Mouse (Mus musculus) forebrain, postnatal 0 days (tissue): ENCODE measurements around the gene Col8a2. TPM values are rescaled to one million over a fixed set of nuclear protein-coding genes. Genes with fewer than 3 reads are reported as not detected.

ENCODE experiments used
- ATAC-seq: fragments of 200-750 bp; cut with Nextera tagmentation; 2 replicates; pipeline ENCODE4 v1.8.0; 2017; ENCODE audit warnings: mild to moderate bottlenecking, moderate library complexity
- DNase-seq: peaks from one replicate; pipeline ENCODE4 v3.0.0-alpha.2; 2015
- H3K27ac ChIP-seq: fragments of 300-500 bp; sonication (generic); 2 replicates; pipeline ENCODE4 v1.5.1; 2014; ENCODE audit warnings: low read depth, mild to moderate bottlenecking, antibody characterized with exemption, low read length, moderate library complexity, mixed read lengths
- H3K27me3 ChIP-seq: fragments of 300-500 bp; sonication (generic); 2 replicates; pipeline ENCODE4 v1.6.1; 2014; ENCODE audit warnings: mild to moderate bottlenecking, low read length, mixed read lengths; ENCODE audit not compliant: insufficient read depth
- H3K36me3 ChIP-seq: fragments of 300-500 bp; sonication (generic); 2 replicates; pipeline ENCODE4 v1.6.1; 2014; ENCODE audit warnings: mild to moderate bottlenecking, moderate library complexity; ENCODE audit not compliant: insufficient read depth
- H3K4me1 ChIP-seq: fragments of 300-500 bp; sonication (generic); 2 replicates; pipeline ENCODE4 v1.6.1; 2014; ENCODE audit warnings: antibody characterized with exemption; ENCODE audit not compliant: insufficient read depth
- H3K4me2 ChIP-seq: fragments of 300-500 bp; sonication (generic); 2 replicates; pipeline ENCODE4 v1.6.1; 2014; ENCODE audit warnings: low read depth, mild to moderate bottlenecking, moderate library complexity
- H3K4me3 ChIP-seq: fragments of 300-500 bp; sonication (generic); 2 replicates; pipeline ENCODE4 v1.5.1; 2014; ENCODE audit warnings: low read depth, low read length, mixed read lengths
- H3K9ac ChIP-seq: fragments of 300-500 bp; sonication (generic); 2 replicates; pipeline ENCODE4 v1.6.1; 2014; ENCODE audit warnings: mild to moderate bottlenecking
- H3K9me3 ChIP-seq: fragments of 300-500 bp; sonication (generic); 2 replicates; pipeline ENCODE4 v1.6.1; 2016; ENCODE audit warnings: low read length
- CTCF ChIP-seq: sonication (generic); IDR thresholded peaks from 2 replicates; pipeline ENCODE4 v1.5.1; 2016; ENCODE audit warnings: antibody characterized with exemption, control low read depth, low read depth
- WGBS: fragments of 180-500 bp; shearing (Covaris S2); extraction: QIAGEN DNeasy Blood & Tissue Kit; methylation state at CpG from one replicate; pipeline ENCODE4 v1.1.7; 2014; 5-methylcytosine and 5-hydroxymethylcytosine counted together
- polyA plus RNA-seq: library from polyadenylated mRNA; unstranded; fragments of >200 nt; fragmentation: Nextera tagmentation; extraction: Ambion mirVana; gene quantifications from 2 replicates; pipeline ENCODE4 v1.2.1, GENCODE M21; 2015
- total RNA-seq: library from RNA; depleted of rRNA; stranded (reverse); fragments of >200 nt; gene quantifications from 2 replicates; pipeline ENCODE4 v1.2.3, GENCODE M21; 2014; rRNA removed

Gene Col8a2
- total and polyA plus RNA-seq, 2 experiments from 2014 or later, result 3.0 to 11.6 TPM

GRCm38 (mm10) chr4:126330295-126330694 is 43.7 kb downstream of the Col8a2 start:
- Histone ChIP-seq H3K4me3 (no peak overlapping the region), H3K27ac (no peak overlapping the region), H3K9me3 (no peaks in the 10 kb centered on the region), H3K9ac (no peak overlapping the region), H3K4me1 (no peaks in the 10 kb centered on the region), H3K36me3 (peaks cover 3% of the 10 kb centered on the region; the same call in 1 of the 2 replicates), H3K4me2 (no peak overlapping the region), H3K27me3 (no peaks in the 10 kb centered on the region)
- ATAC-seq, result no peak
- no peak for DNase-seq
- TF ChIP-seq CTCF, result no peak
- WGBS, result 90% methylated on average over 4 of the region's 4 CpGs

DNA sequence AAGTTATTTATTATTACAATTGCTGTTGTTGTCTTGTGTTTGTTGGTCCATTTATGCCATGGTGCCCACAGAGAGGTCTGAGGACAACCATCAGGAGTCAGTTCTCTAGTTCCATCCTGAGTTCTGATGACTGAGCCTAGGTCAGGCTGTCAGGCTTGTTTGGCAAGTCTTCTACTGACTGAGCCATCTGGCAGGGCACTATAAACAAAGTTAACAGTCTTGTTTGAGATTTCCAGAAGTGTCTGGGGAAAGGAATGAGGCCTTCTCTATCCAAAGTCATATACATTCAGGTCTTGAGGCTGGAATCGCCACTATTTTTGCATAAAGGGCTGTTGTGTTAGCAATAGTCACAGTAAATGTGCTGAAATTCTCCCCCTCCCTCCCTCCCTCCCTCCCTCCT is 45.2 kb downstream of the Col8a2 start:
- H3K36me3 ChIP-seq, result peaks cover 3% of the 10 kb centered on the region; the same call in 1 of the 2 replicates
- no peak overlapping the region for H3K9ac ChIP-seq
- WGBS, result 76% methylated on average over 1 of the region's 1 CpGs
- no peaks in the 10 kb centered on the region for H3K27me3 ChIP-seq
- TF ChIP-seq CTCF, result no peak
- H3K4me3 ChIP-seq, result no peak overlapping the region
- no peak for ATAC-seq
- no peak overlapping the region for H3K27ac ChIP-seq
- H3K4me2 ChIP-seq, result no peak overlapping the region
- DNase-seq, result no peak
- H3K9me3 ChIP-seq, result no peaks in the 10 kb centered on the region
- no peaks in the 10 kb centered on the region for H3K4me1 ChIP-seq

- H3K27me3 ChIP-seq, result no peaks in the 10 kb centered on the region
- H3K4me2 ChIP-seq, result no peak overlapping the region
- H3K9me3 ChIP-seq, result no peaks in the 10 kb centered on the region
- no peak for DNase-seq
- H3K4me1 ChIP-seq, result no peaks in the 10 kb centered on the region
- H3K36me3 ChIP-seq, result peaks cover 3% of the 10 kb centered on the region; the same call in 1 of the 2 replicates
- peak; percentile 35; the same call in 1 of the 2 replicates for TF ChIP-seq CTCF
- H3K4me3 ChIP-seq, result no peak overlapping the region
- WGBS, result 47% methylated on average over 3 of the region's 3 CpGs
- H3K9ac ChIP-seq, result no peak overlapping the region
- no peak for ATAC-seq
- no peak overlapping the region for H3K27ac ChIP-seq
Measured at GRCm38 (mm10) chr4:126332358-126332757, 45.8 kb downstream of the Col8a2 start.

GRCm38 (mm10) chr4:126339461-126339860 is 52.9 kb downstream of the Col8a2 start:
- WGBS, result 65% methylated on average over 4 of the region's 4 CpGs
- no peak for DNase-seq

DNA sequence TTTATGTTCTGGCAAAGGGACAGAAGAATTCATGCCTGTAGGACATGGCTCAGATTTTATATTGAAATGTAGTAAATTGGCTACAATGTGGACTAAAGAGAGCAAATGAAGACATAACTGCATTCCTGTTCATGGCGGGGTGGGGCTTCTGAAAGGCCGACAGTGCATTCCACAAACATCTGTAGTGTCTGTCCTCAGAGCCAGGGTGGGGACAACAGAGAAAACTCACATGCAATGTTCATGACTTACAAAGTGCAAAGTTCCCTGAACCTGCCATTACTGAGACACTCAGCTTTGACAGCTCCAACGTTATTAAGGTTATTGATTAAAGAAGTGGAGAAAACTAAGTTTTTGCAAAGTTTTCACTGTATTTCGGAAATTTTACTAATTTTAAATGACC is 56.9 kb downstream of the Col8a2 start:
- Histone ChIP-seq H3K27ac (no peak overlapping the region), H3K4me1 (no peaks in the 10 kb centered on the region), H3K9ac (no peak overlapping the region), H3K36me3 (peaks cover 23% of the 10 kb centered on the region), H3K4me3 (no peak overlapping the region), H3K27me3 (no peaks in the 10 kb centered on the region), H3K4me2 (no peak overlapping the region), H3K9me3 (no peaks in the 10 kb centered on the region)
- no peak for TF ChIP-seq CTCF
- ATAC-seq (no peak), DNase-seq (no peak)
- WGBS, result 88% methylated on average over 4 of the region's 4 CpGs

More at GRCm38 (mm10) chr4:126339461-126339860, 52.9 kb downstream of the Col8a2 start:
- no peak for ATAC-seq
- Histone ChIP-seq H3K36me3 (0 out of 2 replicates have a peak, but pooled peaks cover 2% of the 10 kb centered on the region), H3K4me2 (no peak overlapping the region), H3K27ac (no peak overlapping the region), H3K9me3 (no peaks in the 10 kb centered on the region), H3K4me1 (no peaks in the 10 kb centered on the region), H3K27me3 (no peaks in the 10 kb centered on the region), H3K4me3 (no peak overlapping the region), H3K9ac (no peak overlapping the region)
- no peak for TF ChIP-seq CTCF

- H3K27ac ChIP-seq, result no peak overlapping the region
- H3K4me1 ChIP-seq, result no peaks in the 10 kb centered on the region
- H3K9ac ChIP-seq, result no peak overlapping the region
- DNase-seq, result no peak
- ATAC-seq, result no peak
- no peaks in the 10 kb centered on the region for H3K27me3 ChIP-seq
- no peak overlapping the region for H3K4me2 ChIP-seq
- no peak overlapping the region for H3K4me3 ChIP-seq
- WGBS, result 96% methylated on average over 1 of the region's 1 CpGs
- no peaks in the 10 kb centered on the region for H3K9me3 ChIP-seq
- peaks cover 25% of the 10 kb centered on the region for H3K36me3 ChIP-seq
- TF ChIP-seq CTCF, result no peak
Measured at GRCm38 (mm10) chr4:126360069-126360468, 73.5 kb downstream of the Col8a2 start.

Other genes with a start within 250 kb of the Col8a2 start
- gene Mrps15, start 239.9 kb upstream of the Col8a2 start, total RNA-seq, result 52.1 and 58.2 TPM in 2 replicates
- 116 and 120 TPM in 2 replicates for gene Mrps15, start 239.9 kb upstream of the Col8a2 start, polyA plus RNA-seq
- gene Oscp1, start 228.2 kb upstream of the Col8a2 start, total RNA-seq, result 30.8 and 32.8 TPM in 2 replicates
- 37.4 and 43.7 TPM in 2 replicates for gene Oscp1, start 228.2 kb upstream of the Col8a2 start, polyA plus RNA-seq
- gene Lsm10, start 190.2 kb upstream of the Col8a2 start, total RNA-seq, result 36.1 and 37.1 TPM in 2 replicates
- 54.5 and 59.5 TPM in 2 replicates for gene Lsm10, start 190.2 kb upstream of the Col8a2 start, polyA plus RNA-seq
- gene Stk40, start 182.8 kb upstream of the Col8a2 start, total RNA-seq, result 11.7 and 19.6 TPM in 2 replicates
- 13.3 and 14.9 TPM in 2 replicates for gene Stk40, start 182.8 kb upstream of the Col8a2 start, polyA plus RNA-seq
- 12.9 and 14.4 TPM in 2 replicates for gene Eva1b, start 139.0 kb upstream of the Col8a2 start, total RNA-seq
- 10.6 and 12.6 TPM in 2 replicates for gene Eva1b, start 139.0 kb upstream of the Col8a2 start, polyA plus RNA-seq
- 1.0 and 2.1 TPM in 2 replicates for gene Sh3d21, start 123.3 kb upstream of the Col8a2 start, total RNA-seq
- 1.4 and 1.7 TPM in 2 replicates for gene Sh3d21, start 123.3 kb upstream of the Col8a2 start, polyA plus RNA-seq
- gene Thrap3, start 84.0 kb upstream of the Col8a2 start, total RNA-seq, result 113 and 165 TPM in 2 replicates
- gene Thrap3, start 84.0 kb upstream of the Col8a2 start, polyA plus RNA-seq, result 92.4 and 111 TPM in 2 replicates
- 105 and 115 TPM in 2 replicates for gene Map7d1, start 30.4 kb upstream of the Col8a2 start, total RNA-seq
- gene Map7d1, start 30.4 kb upstream of the Col8a2 start, polyA plus RNA-seq, result 63.6 and 71.1 TPM in 2 replicates
- gene Trappc3, start 24.5 kb upstream of the Col8a2 start, total RNA-seq, result 143 TPM in 2 replicates
- gene Trappc3, start 24.5 kb upstream of the Col8a2 start, polyA plus RNA-seq, result 199 and 202 TPM in 2 replicates
- gene Adprhl2, start 34.9 kb downstream of the Col8a2 start, total RNA-seq, result 72.1 and 74.8 TPM in 2 replicates
- gene Adprhl2, start 34.9 kb downstream of the Col8a2 start, polyA plus RNA-seq, result 77.8 and 83.3 TPM in 2 replicates
- 2.1 and 3.4 TPM in 2 replicates for gene Tekt2, start 38.9 kb downstream of the Col8a2 start, total RNA-seq
- 9.7 and 16.3 TPM in 2 replicates for gene Tekt2, start 38.9 kb downstream of the Col8a2 start, polyA plus RNA-seq
- gene Ago3, start 142.8 kb downstream of the Col8a2 start, total RNA-seq, result 7.3 and 11.4 TPM in 2 replicates
- 9.6 and 13.2 TPM in 2 replicates for gene Ago3, start 142.8 kb downstream of the Col8a2 start, polyA plus RNA-seq
- 33.2 and 35.7 TPM in 2 replicates for gene Ago1, start 181.8 kb downstream of the Col8a2 start, total RNA-seq
- gene Ago1, start 181.8 kb downstream of the Col8a2 start, polyA plus RNA-seq, result 4.5 and 4.7 TPM in 2 replicates
- gene Ago4, start 246.7 kb downstream of the Col8a2 start, total RNA-seq, result 10.1 and 11.6 TPM in 2 replicates
- gene Ago4, start 246.7 kb downstream of the Col8a2 start, polyA plus RNA-seq, result 2.3 and 3.1 TPM in 2 replicates